Mouse (Mus musculus): ENCODE measurements at regions not wholly inside any gene's neighbourhood (a gene's known extent, or its start where the extent isn't known, plus 50 kb on each side); places are given as distances from the start of the nearest gene placed in this dataset.

GRCm38 (mm10) chr8:11909146-11909545 lies 68.9 kb downstream of the Tex29 start:
- DNase-seq (ENCODE audit: extremely low read depth, low read depth, low spot score) = no peak

- DNase-seq (ENCODE audit: extremely low read depth, low read depth, low spot score) = no peak
Observed at GRCm38 (mm10) chr8:11911639-11912450, 71.6 kb downstream of the Tex29 start.

- no peak for DNase-seq (ENCODE audit: extremely low read depth, low read depth, low spot score)
Observed at GRCm38 (mm10) chr8:11912451-11913128, 72.3 kb downstream of the Tex29 start.

- no peak for DNase-seq (ENCODE audit: extremely low read depth, low read depth, low spot score)
Observed at GRCm38 (mm10) chr8:11913129-11913900, 73.0 kb downstream of the Tex29 start.

- DNase-seq (ENCODE audit: extremely low read depth, low read depth, low spot score) = no peak
Observed at GRCm38 (mm10) chr8:11914131-11914530, 73.9 kb downstream of the Tex29 start.

GRCm38 (mm10) chr8:11914681-11915474 lies 74.6 kb downstream of the Tex29 start:
- DNase-seq (ENCODE audit: extremely low read depth, low read depth, low spot score) = no peak

GRCm38 (mm10) chr8:11915721-11916120 lies 75.4 kb downstream of the Tex29 start:
- no peak for DNase-seq (ENCODE audit: extremely low read depth, low read depth, low spot score)

GRCm38 (mm10) chr8:11919876-11920275 lies 79.6 kb downstream of the Tex29 start:
- DNase-seq (ENCODE audit: extremely low read depth, low read depth, low spot score) = no peak

GRCm38 (mm10) chr8:11923115-11923514 lies 82.8 kb downstream of the Tex29 start:
- DNase-seq (ENCODE audit: extremely low read depth, low read depth, low spot score) = no peak

GRCm38 (mm10) chr8:11924165-11924564 lies 83.9 kb downstream of the Tex29 start:
- no peak for DNase-seq (ENCODE audit: extremely low read depth, low read depth, low spot score)

- DNase-seq (ENCODE audit: extremely low read depth, low read depth, low spot score) = no peak
Observed at GRCm38 (mm10) chr8:11942892-11943332, 102.6 kb downstream of the Tex29 start.

GRCm38 (mm10) chr8:11947766-11948165 lies 107.5 kb downstream of the Tex29 start:
- DNase-seq (ENCODE audit: extremely low read depth, low read depth, low spot score) = no peak

GRCm38 (mm10) chr8:11956268-11956667 lies 116.0 kb downstream of the Tex29 start:
- DNase-seq (ENCODE audit: extremely low read depth, low read depth, low spot score) = no peak

- DNase-seq (ENCODE audit: extremely low read depth, low read depth, low spot score) = no peak
Observed at GRCm38 (mm10) chr8:11957046-11957783, 116.9 kb downstream of the Tex29 start.

GRCm38 (mm10) chr8:11958176-11958575 lies 117.9 kb downstream of the Tex29 start:
- DNase-seq (ENCODE audit: extremely low read depth, low read depth, low spot score) = no peak

GRCm38 (mm10) chr8:11959466-11959865 lies 119.2 kb downstream of the Tex29 start:
- no peak for DNase-seq (ENCODE audit: extremely low read depth, low read depth, low spot score)

GRCm38 (mm10) chr8:11963575-11963974 lies 123.3 kb downstream of the Tex29 start:
- no peak for DNase-seq (ENCODE audit: extremely low read depth, low read depth, low spot score)

GRCm38 (mm10) chr8:11967670-11968069 lies 127.4 kb downstream of the Tex29 start:
- DNase-seq (ENCODE audit: extremely low read depth, low read depth, low spot score) = no peak

GRCm38 (mm10) chr8:11970515-11970914 lies 130.2 kb downstream of the Tex29 start:
- no peak for DNase-seq (ENCODE audit: extremely low read depth, low read depth, low spot score)

- no peak for DNase-seq (ENCODE audit: extremely low read depth, low read depth, low spot score)
Observed at GRCm38 (mm10) chr8:11973436-11973835, 133.2 kb downstream of the Tex29 start.
